Mouse (Mus musculus) liver, postnatal 0 days (tissue): ENCODE results near the gene Dnaaf5. TPM values are rescaled to one million over a fixed set of nuclear protein-coding genes. Genes with fewer than 3 reads are reported as not detected.

Source experiments
- ATAC-seq: fragments of 200-750 bp; cut with Nextera tagmentation; 2 replicates; pipeline ENCODE4 v1.8.0; 2017; ENCODE audit warnings: mild to moderate bottlenecking, moderate library complexity
- DNase-seq: peaks from one replicate; pipeline ENCODE4 v3.0.0-alpha.2; 2016
- H3K27ac ChIP-seq: fragments of 300-500 bp; sonication (generic); 2 replicates; pipeline ENCODE4 v1.5.1; 2014; ENCODE audit warnings: antibody characterized with exemption, moderate library complexity, mild to moderate bottlenecking, low read depth
- H3K27me3 ChIP-seq: fragments of 300-500 bp; sonication (generic); 2 replicates; pipeline ENCODE4 v1.6.1; 2014; ENCODE audit warnings: low read length, control low read depth, mixed read lengths; ENCODE audit not compliant: insufficient read depth
- H3K36me3 ChIP-seq: fragments of 300-500 bp; sonication (generic); replicated peaks from 2 replicates; pipeline ENCODE4 v1.6.1; 2014; ENCODE audit warnings: mild to moderate bottlenecking, control low read depth, low read length, moderate library complexity, mixed read lengths; ENCODE audit not compliant: insufficient read depth
- H3K4me1 ChIP-seq: fragments of 300-500 bp; sonication (generic); 2 replicates; pipeline ENCODE4 v1.6.1; 2014; ENCODE audit warnings: antibody characterized with exemption, mild to moderate bottlenecking, control low read depth; ENCODE audit not compliant: insufficient read depth
- H3K4me2 ChIP-seq: fragments of 300-500 bp; sonication (generic); 2 replicates; pipeline ENCODE4 v1.6.1; 2014; ENCODE audit warnings: low read depth, mild to moderate bottlenecking, low read length, moderate library complexity, mixed read lengths
- H3K4me3 ChIP-seq: fragments of 300-500 bp; sonication (generic); 2 replicates; pipeline ENCODE4 v1.5.1; 2014; ENCODE audit warnings: low read depth, low read length
- H3K9ac ChIP-seq: fragments of 300-500 bp; sonication (generic); replicated peaks from 2 replicates; pipeline ENCODE4 v1.6.1; 2014; ENCODE audit warnings: mild to moderate bottlenecking, moderate library complexity
- H3K9me3 ChIP-seq: fragments of 300-500 bp; sonication (generic); 2 replicates; pipeline ENCODE4 v1.6.1; 2016; ENCODE audit warnings: mild to moderate bottlenecking, control low read depth, low read length, mixed read lengths
- CTCF ChIP-seq: sonication (generic); IDR thresholded peaks from 2 replicates; pipeline ENCODE4 v1.5.1; 2016; ENCODE audit warnings: antibody characterized with exemption, low read depth
- EP300 ChIP-seq: IDR thresholded peaks from 2 replicates; pipeline ENCODE4 v1.6.1; 2016; ENCODE audit warnings: antibody characterized with exemption, low read depth, mild to moderate bottlenecking
- WGBS: fragments of 180-500 bp; shearing (Covaris S2); extraction: QIAGEN DNeasy Blood & Tissue Kit; methylation state at CpG from one replicate; pipeline ENCODE4 v1.1.7; 2014; ENCODE audit not compliant: insufficient replicate concordance; 5-methylcytosine and 5-hydroxymethylcytosine counted together
- polyA plus RNA-seq: library from polyadenylated mRNA; unstranded; fragments of >200 nt; fragmentation: Nextera tagmentation; extraction: Ambion mirVana; gene quantifications from 2 replicates; pipeline ENCODE4 v1.2.1, GENCODE M21; 2015

The Dnaaf5 gene
- polyA plus RNA-seq, 1 experiment from 2014 or later: 1.4 TPM

DNA sequence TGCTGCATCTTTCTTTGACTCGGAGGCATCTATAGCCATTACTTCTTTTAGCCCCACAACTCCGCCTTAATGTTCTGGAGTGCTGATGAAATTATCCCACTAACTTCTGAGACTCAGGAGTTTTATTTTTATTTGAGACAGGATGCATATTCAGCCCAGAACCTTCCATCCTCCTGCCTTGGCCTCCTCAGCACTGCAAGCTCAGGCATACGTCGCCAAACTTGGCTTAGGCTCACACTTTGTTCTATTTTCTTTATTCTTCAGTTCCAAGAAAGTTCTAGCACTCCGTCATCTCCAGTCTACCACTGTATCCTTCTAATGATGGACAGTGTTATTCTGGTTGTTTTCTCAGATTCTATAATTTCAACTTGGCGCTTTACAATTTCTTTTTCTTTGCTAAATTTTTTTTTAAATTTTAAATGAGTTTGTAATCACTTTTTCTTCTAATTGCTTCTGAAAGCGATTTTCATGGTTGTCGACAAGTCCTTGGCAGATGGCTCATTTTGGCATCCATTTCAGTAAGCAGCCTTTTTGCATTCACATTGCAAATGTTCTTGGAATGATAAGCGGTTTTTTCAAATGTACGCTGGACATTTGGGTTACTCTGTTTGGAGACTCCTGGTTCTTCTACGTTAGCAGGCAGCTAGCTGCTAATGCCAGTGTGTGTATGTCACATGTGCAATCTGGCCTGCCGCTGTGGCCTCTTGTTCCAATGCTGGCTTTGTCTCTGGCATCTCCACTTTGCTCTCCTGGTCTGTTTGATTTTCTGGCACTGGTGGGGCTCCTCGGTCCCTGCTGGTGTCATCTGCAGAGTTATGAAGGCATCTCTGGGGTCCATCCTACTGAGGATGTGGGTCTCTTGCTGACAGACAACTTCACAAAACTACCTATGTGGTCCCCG is 2.6 kb upstream of the Dnaaf5 start:
- no peaks in the 10 kb centered on the region for H3K9me3 ChIP-seq
- no peak overlapping the region for H3K4me2 ChIP-seq
- no peak overlapping the region for H3K4me3 ChIP-seq
- H3K27me3 ChIP-seq: no peaks in the 10 kb centered on the region
- DNase-seq (no peak), ATAC-seq (no peak)
- TF ChIP-seq CTCF (no peak), EP300 (no peak)
- 86% methylated on average over 14 of the region's 14 CpGs for WGBS
- H3K9ac ChIP-seq: no peak overlapping the region
- no peaks in the 10 kb centered on the region; the same call in 1 of the 2 replicates for H3K36me3 ChIP-seq
- H3K4me1 ChIP-seq: peaks cover 4% of the 10 kb centered on the region; the same call in 1 of the 2 replicates
- no peak overlapping the region for H3K27ac ChIP-seq

DNA sequence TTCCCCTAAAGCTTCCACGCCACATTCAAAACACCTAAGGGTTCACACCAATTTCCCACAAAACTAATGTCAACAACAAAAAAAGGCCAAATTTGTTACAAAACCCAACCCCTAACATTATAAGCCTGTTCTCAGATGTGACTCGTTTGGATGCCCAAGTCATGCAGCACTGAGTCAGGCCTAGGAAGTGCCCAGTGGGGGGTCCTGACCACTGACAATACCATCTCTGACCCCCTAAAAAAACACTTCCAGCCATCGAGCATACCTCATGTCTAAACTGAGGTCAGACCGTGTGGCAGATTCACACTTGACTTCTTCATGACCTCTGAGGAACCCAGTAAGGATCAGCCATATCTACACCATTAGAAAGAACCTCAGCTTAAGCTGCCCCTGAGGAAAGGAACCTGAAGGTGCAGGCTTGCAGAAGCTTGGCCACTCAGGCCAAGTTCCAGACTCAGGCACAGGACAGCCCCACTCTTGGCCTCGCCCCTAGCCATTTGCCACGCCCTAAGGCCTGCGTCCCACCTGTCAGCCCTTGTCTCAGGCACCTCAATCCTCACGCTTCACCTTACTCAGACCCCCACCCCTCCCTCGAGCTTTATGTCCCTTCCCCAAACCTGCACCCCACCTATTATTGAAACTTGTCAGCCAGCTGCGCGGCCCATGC is 884 bp upstream of the Dnaaf5 start:
- no peaks in the 10 kb centered on the region for H3K9me3 ChIP-seq
- no peaks in the 10 kb centered on the region for H3K27me3 ChIP-seq
- peak overlapping the region; percentile 87 for H3K4me3 ChIP-seq
- DNase-seq (no peak), ATAC-seq (peak; percentile 2; the same call in 1 of the 2 replicates)
- peaks cover 12% of the 10 kb centered on the region for H3K36me3 ChIP-seq
- H3K4me1 ChIP-seq: peaks cover 4% of the 10 kb centered on the region; the same call in 1 of the 2 replicates
- peak overlapping the region; percentile 0; the same call in 1 of the 2 replicates for H3K9ac ChIP-seq
- H3K4me2 ChIP-seq: peak overlapping the region; percentile 95
- H3K27ac ChIP-seq: peak overlapping the region; percentile 55
- TF ChIP-seq EP300 (no peak), CTCF (no peak)
- 22% methylated on average over 11 of the region's 11 CpGs for WGBS

DNA sequence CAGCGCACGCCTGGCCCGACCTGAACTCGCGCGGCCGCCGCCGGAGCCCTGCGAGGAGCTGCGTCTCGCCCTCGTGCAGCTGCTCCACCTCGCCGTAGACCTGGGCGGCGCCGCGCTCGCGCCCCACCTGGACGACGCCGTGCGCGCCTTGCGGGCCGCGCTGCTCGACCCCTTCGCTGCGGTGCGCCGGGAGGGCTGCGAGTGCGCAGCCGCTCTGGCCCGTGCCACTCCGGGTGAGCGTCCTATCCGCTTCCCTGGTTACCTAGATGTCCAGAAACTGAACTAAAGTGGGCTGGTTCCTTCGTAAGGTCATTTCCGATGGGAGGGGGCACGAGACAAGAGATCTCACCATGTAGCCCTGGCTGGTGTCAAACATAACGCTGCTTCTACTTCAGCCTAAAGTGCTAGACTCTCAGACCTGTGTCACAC is 594 bp downstream of the Dnaaf5 start:
- Histone ChIP-seq H3K9me3 (no peaks in the 10 kb centered on the region), H3K4me1 (peaks cover 4% of the 10 kb centered on the region; the same call in 1 of the 2 replicates), H3K9ac (peak overlapping the region; percentile 73), H3K4me2 (peak overlapping the region; percentile 95), H3K36me3 (peaks cover 15% of the 10 kb centered on the region), H3K4me3 (peak overlapping the region; percentile 87), H3K27ac (no peak overlapping the region), H3K27me3 (no peaks in the 10 kb centered on the region)
- peak; percentile 38 for ATAC-seq
- WGBS: 1% methylated on average over 22 of the region's 45 CpGs
- DNase-seq: peak; percentile 57
- TF ChIP-seq EP300: no peak
- TF ChIP-seq CTCF: no peak

DNA sequence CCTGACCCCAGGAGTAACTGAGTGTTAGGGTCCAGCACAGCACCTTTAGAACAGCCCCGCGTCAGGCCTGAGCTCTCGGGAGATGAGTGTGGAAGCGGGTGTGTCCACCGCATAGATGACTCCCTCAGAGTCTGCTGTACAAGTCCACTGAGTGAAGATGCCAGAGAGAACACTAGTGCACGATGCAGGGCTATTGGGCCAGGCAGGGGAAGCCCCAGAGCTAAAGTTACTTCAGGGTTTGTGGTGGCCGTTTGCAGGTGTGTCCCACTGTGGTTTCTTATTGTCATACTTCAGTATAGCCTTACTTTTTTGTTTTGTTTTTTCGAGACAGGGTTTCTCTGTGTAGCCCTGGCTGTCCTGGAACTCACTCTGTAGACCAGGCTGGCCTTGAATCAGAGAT is 10.9 kb downstream of the Dnaaf5 start:
- ATAC-seq: peak; percentile 36; the same call in 1 of the 2 replicates
- 65% methylated on average over 8 of the region's 8 CpGs for WGBS
- Histone ChIP-seq H3K27ac (0 out of 2 replicates have a peak overlapping the region, but pooled peaks have one; percentile 13), H3K36me3 (peaks cover 20% of the 10 kb centered on the region; the same call in 1 of the 2 replicates), H3K27me3 (no peaks in the 10 kb centered on the region), H3K4me3 (no peak overlapping the region), H3K4me1 (0 out of 2 replicates have a peak, but pooled peaks cover 2% of the 10 kb centered on the region), H3K9ac (no peak overlapping the region), H3K4me2 (no peak overlapping the region), H3K9me3 (no peaks in the 10 kb centered on the region)
- TF ChIP-seq CTCF (no peak), EP300 (no peak)
- DNase-seq: no peak

DNA sequence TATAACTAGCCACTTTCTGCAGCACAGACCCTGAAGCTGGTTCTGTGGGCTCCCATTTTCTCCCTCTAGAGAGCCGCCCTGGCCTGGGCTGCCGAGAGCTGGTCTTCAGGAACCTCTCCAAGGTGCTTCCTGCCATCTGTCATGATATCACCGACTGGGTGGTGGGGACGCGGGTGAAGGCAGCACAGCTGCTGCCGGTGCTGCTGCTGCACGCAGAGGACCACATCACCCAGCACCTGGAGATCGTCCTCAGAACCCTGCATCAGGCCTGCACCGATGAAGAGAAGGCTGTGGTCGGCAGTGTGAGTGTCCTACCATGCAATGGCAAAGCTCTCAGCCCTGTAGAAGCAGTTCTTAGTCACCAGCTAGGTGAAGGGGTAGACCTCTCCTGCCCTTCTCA is 11.6 kb downstream of the Dnaaf5 start:
- Histone ChIP-seq H3K27ac (0 out of 2 replicates have a peak overlapping the region, but pooled peaks have one; percentile 30), H3K4me2 (no peak overlapping the region), H3K27me3 (no peaks in the 10 kb centered on the region), H3K36me3 (peaks cover 12% of the 10 kb centered on the region; the same call in 1 of the 2 replicates), H3K4me3 (no peak overlapping the region), H3K9me3 (no peaks in the 10 kb centered on the region), H3K9ac (no peak overlapping the region), H3K4me1 (0 out of 2 replicates have a peak, but pooled peaks cover 2% of the 10 kb centered on the region)
- TF ChIP-seq EP300 (no peak), CTCF (no peak)
- ATAC-seq: peak; percentile 43; the same call in 1 of the 2 replicates
- DNase-seq: peak; percentile 33
- 42% methylated on average over 10 of the region's 10 CpGs for WGBS

DNA sequence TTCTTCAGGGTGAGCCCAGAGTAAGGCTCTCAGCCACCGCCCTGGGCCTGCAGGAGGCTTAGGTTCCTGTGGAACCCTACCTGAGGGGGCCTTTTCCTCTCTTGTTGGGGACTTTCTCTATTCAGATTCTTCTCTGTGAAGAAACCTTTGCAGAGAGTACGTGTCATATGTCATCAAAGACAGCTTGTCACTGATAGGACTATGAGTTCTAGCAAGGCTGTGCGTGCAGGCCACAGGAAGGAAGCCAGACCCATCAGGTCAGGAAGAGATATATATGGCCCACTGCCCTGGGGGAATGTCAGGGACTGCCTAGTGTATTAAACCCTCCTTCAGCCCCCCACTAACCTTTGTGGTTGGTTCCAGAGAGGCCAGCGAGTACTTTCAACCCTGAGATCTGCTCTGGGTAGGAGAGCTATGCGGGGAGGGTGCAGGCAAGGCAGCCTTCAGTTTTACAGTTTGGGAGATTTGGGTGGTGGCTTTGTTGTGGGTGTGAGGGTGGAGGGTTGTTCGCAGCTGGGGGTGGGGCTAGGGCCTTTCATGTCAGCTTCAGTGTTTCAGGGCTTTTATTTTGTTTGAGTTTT is 16.8 kb downstream of the Dnaaf5 start:
- TF ChIP-seq CTCF (no peak), EP300 (no peak)
- Histone ChIP-seq H3K36me3 (peaks cover 21% of the 10 kb centered on the region; the same call in 1 of the 2 replicates), H3K27ac (peak overlapping the region; percentile 57; the same call in 1 of the 2 replicates), H3K4me2 (no peak overlapping the region), H3K4me1 (no peaks in the 10 kb centered on the region), H3K27me3 (no peaks in the 10 kb centered on the region), H3K4me3 (no peak overlapping the region), H3K9ac (no peak overlapping the region), H3K9me3 (no peaks in the 10 kb centered on the region)
- no peak for DNase-seq
- ATAC-seq: peak; percentile 63
- 42% methylated on average over 6 of the region's 6 CpGs for WGBS
